Mouse (Mus musculus): ENCODE data around the gene Grid2ip.
A peak's percentile ranks its signal among the peaks of the same experiment; 100 is the strongest.

Grid2ip gene

DNA sequence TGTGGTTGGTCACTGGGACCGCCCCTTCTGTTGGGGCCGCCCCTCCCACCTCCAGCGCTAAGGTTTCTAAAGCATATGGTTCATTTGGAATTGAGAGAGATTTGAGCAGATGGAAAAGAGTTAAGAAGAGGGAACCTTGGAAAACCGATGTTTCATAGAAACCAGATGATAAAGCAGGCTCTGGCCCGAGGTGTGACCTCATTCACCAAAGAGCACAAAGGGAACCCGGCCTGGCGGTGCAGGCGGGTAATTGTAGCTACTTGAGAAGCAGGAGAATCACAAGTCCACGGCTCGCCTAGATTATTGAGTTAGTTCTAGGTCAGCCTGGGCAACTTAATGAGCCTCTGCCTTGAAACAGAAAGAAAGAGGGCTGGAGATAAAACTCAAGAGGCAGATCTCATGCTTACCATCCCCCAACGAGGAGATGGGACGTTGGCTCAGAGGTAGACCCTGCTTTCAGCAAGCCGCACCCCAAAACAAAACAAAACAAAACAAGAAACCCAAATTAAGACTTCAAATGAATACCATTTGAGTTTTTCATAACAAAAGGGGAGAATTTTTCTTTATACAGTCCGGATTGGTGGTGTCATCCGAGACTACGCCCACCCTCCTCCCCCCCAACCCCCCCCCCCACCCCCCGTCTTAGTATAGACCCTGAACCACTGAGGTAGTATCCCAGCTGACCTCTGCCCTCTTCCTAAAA is at the start of gene Grid2ip:
TSS of gene Grid2ip (plus strand) at position 653 of the 703 bp plus-strand sequence.
- no peak for DNase-seq (ENCODE audit: low read depth, low spot score)

DNA sequence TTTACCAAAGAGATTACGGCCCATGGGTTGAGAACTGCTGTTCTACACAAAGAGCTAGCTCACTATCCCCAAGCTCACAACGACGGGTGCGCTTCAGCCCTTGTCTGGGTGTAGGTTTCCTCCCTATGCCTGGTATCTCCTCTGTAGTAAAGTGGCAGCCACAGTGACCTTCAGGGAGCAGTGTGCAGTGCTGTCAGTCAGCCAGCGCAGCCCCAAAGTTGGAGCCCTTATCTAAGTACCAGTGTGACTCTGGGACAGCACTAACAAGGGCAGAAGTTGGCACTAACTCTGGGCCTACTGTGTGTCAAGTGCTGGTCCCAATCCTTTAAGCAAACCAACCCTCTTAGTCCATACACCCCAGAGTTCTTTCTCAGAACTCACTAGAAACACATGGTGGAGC is 48.3 kb upstream of the Grid2ip start:
- DNase-seq (ENCODE audit: low read depth, low spot score) = no peak

DNA sequence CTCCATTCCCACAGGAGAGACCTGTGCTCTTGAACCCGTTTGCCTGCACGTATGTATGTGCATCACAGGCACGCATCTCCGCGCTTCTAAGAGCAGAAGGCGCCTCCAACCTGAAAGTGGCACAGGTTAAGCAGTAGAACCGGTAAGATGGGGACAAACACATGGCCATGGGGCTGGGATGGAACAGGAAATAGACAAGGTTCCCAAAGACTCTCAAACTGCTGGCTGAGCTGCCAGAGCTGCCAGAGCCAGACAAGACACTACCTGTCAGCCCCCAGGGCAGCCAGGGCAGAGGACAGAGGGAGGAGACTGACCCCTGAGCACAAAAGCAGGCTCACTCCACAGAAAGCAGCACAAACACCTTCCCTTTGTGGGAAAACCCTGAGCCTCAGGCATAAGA is 47.2 kb upstream of the Grid2ip start:
- no peak for DNase-seq (ENCODE audit: low read depth, low spot score)

DNA sequence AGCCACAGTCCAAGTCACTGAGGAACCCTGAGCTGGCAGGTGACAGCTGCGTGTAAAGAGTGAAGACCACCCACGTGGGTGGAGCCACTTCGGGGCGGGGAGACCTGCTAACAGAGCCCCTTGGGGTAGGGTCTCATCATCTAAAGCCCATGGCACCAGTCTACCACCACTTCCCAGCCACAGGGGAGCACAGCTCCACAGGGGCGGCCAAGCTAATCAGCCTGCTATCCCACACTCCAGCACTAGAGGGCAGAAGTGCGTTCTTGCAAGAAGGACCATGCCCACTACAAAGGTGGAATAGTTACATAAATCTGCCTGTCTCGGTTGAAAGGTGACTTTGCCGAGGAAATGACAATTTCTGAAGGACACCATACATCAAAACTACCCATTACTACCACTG is 45.3 kb upstream of the Grid2ip start:
- DNase-seq (ENCODE audit: low read depth, low spot score) = peak; percentile 80

DNA sequence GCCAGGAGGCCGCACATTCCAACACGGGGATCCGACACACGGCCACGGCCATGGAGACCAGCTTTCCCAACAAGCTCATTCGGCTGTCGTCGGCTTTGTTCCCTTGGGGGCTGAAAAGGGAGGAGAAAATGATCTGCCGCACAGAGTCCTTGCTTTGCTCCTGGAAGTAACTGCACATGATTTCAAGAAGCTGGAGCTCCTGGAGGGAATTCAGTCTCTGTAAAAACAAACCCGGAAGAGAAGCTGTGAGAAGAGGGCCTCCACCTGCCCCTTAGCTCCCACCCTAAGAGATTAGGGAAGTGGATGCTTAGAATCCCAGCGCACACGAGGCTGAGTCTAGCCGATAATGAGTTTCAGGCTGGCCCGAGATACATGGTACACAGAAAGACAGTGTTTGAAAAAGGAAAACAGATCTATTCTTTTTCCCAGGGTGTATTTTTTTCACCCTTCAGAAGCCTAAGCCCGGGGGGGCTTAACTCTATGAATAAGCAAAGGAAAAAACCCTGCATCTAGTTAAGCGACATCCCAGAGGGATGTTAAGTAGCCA is 42.9 kb upstream of the Grid2ip start:
- no peak for DNase-seq (ENCODE audit: low read depth, low spot score)

DNA sequence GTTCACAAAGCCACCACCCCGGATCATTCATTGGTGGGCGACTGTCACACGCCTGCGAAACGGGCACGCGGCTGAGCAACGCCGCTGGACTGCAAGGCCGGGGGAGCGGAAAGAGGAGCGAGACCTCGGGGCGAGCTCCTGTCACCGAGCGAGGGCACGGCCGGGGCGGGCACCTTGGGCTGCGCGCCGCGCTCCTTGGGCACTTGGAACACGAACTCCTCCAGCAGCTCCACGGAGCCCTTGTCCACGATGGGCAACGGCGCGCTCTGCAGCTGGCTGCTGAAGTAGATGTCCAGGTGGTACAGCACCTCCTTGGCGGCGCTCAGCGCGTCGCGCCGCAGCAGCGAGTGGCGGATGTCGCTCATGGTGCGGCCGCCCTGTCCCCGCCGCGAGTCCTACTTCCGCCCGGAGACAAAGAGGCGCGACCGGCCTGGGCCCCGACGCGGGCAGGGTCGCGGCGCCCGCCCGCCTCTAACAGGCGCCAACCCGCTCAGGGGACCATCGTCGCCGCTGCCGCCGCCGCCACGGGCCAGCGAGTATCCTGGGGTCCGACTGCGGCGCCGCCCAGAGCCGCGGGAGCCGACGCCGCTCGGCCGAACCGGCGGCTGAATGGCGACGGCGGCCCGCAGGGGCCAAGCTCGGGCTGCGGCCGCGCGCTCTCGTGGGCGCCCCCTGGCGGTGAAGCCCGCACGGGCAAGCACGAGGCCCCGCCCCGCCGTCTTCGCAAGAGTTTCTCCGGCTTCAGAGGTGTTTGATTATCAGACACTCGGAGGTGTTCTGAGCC is 42.2 kb upstream of the Grid2ip start, which contains the start of gene E130309D02Rik:
TSS of gene E130309D02Rik (minus strand) at position 631 of the 784 bp plus-strand sequence.
- peak; percentile 54 for DNase-seq (ENCODE audit: low read depth, low spot score)

DNA sequence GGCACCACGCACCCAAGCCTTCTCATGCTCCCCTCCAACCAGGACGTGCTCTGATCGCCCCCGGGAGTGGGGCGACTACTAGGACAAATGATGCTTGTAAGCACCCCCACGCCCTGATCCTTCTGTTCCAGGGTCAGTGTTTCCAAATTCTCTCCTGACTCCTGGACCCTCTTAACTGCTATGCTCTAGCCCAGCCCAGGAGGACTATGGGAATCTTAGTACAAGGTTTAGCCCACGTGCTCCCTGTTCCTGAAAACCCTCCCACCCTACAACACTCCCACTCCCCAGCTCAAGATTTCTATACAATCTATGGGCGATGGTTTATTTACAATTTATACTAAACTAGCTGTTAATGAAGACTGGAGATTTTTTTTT is 41.6 kb upstream of the Grid2ip start:
- DNase-seq (ENCODE audit: low read depth, low spot score) = no peak

DNA sequence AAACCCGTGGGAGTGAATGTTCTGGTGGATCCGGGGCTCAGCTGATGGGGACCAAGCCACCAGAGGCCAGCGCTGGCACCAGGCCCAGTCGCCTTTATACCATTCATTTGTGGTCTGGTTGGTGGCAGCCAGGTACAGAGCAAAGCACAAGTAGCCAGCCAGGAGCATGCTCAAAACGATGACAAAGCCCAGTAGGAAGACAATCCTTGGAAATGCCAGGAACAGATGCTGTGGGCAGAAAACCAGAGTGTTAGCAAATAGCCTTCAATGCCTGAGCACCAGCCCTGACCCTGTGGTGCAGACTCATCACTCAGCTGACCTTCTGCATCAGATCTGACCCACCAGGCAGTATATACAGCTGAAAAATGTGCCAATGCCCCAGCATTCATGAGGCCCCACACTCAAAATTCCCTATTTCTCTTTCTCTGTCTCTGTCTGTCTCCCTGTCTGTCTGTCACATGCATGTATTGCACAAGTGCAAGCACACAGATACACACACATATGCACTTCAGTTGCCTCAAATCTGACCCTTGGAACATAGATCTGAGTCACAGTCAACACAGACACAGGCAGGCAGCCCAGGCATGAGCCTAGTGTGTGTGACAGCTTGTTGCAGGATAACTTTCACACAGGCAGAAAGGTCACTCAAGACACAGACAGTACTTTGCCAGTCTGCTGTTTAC is 40.4 kb upstream of the Grid2ip start:
- DNase-seq (ENCODE audit: low read depth, low spot score) = no peak

DNA sequence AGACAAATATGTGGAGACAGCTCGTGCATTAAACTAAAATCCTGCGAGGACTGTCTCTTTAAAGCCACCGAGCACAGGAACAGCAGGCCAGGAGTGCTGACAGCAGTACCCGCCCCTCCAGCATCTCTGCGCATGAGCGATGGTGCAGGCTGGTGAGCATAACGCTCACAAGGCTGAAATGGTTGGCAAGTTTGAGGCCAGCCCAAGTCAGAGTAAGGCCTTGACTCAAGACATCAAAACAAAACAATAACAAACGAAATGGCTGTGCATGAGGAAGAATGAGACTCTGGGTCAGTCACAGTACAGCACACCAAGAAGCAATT is 39.9 kb upstream of the Grid2ip start:
- no peak for DNase-seq (ENCODE audit: low read depth, low spot score)

DNA sequence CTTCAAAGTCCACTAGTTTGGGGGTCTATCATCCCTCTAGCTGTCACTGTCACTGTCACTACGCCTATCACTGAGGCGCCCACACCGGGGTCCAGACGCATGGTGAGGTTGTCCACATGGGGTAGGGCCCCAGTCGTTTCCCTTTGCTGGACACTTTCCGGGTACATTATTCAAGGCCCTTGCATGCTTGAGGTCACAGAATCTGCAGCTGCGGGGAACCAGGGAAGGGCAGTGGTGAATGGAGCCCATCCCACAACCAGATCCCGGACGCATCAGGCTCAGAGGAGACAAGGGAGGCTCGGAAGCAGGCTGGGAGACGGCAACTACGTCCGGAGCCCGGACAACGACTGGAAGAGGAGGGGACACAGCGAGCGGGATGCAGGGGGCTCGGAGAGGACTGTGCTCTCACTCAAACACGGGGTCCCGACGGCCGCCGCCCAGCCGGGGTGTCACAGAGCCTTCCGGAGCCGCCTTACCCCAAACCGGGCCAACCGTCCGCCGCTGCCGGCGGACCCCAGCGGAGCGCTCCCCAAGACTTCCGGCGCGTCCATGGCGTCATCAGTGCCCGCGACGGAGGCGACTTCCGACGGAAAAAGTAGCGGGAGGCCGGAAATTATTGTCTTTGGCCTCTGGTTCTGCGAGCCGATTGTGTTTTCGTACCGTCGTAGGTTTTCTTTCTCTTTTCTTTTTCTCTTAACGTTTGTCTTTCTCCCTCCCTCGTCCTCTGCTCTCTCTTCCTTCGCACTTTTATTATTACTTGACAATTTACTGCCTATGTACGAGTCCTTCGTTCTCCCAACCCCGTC is 28.2 kb upstream of the Grid2ip start, which contains the start of gene Zdhhc4:
TSS of gene Zdhhc4 (minus strand) at position 567 of the 806 bp plus-strand sequence.
- DNase-seq (ENCODE audit: low read depth, low spot score) = peak; percentile 62

DNA sequence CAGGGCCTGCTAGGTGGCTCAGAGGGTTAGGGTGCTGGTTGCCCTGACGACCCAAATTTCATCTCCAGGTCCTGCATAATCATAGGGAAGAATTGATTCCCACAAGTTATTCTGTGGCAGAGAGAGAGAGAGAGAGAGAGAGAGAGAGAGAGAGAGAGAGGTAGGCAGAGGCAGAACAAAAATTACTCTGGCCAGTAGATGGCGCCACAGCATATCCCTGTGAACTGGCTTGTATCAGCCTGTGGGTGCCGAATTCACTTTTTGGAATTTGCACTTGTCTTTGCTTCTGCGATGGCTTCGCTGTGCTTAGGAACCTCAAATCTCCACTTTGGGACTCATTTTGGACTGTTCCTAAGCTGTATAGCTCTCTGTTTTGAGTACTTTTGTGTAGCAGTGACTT is 23.3 kb upstream of the Grid2ip start:
- DNase-seq (ENCODE audit: low read depth, low spot score) = no peak

DNA sequence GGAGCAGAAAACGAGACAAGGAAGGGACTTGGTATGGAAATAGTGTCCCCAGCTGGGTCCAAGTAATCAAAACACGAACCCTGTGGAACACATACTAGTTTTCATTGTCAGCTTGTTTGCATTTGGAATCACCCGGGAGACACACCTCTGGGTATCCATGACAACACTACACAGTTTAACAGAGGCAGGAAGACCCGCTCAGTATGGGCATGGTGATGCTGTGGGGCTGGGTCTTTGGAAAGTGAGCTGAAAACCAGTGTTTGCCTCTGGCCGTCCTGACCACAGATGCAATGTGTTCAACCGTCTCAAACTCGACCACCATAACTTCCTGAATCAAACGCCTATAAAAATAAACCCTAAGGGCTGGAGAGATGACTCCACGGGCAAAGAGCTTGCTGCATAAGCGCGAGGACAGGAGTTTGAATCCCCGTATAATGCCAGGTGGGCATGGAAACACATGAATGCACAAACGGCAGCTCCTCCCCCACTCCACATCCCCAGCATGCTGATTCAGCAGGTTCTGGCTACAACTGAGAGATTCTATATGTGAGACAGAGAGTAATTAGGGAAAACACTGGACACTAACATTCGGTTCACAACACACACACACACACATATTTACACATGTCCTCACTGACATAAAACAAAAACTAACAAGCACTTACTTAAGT is 22.6 kb upstream of the Grid2ip start:
- no peak for DNase-seq (ENCODE audit: low read depth, low spot score)

DNA sequence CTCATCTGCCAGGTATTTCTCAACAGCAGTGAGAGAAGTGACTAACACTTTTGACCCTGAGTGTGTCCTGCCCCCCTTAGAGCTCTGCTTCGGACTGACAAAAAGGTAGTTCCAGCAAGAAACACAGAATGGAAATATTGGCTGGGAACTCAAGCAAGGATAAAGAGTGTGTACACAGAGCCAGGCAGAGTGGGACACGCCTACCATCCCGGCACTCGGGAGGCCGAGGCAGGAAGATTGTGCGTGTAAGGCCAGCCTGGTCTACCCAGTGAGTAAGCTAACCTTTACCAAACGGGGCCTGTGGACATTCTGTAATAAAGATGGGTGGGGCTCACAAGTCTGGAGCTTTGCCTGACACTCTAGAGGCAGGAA is 22.1 kb upstream of the Grid2ip start:
- no peak for DNase-seq (ENCODE audit: low read depth, low spot score)

DNA sequence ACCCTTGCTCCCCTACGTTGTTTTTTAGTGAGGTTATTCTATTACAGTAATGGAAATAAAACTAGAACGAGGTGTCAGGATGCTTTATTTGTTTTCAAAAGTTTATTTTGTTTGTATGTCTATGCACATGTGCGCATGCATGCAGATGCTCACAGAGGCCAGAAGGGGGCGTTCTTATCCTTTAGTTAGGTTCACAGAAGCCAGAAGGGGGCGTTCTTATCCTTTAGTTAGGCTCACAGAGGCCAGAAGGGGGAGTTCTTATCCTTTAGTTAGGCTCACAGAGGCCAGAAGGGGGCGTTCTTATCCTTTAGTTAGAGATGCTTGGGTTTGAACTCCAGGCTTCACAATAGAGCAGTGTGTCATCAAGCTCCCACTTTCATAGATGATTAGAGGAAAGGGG is 20.6 kb upstream of the Grid2ip start:
- no peak for DNase-seq (ENCODE audit: low read depth, low spot score)

DNA sequence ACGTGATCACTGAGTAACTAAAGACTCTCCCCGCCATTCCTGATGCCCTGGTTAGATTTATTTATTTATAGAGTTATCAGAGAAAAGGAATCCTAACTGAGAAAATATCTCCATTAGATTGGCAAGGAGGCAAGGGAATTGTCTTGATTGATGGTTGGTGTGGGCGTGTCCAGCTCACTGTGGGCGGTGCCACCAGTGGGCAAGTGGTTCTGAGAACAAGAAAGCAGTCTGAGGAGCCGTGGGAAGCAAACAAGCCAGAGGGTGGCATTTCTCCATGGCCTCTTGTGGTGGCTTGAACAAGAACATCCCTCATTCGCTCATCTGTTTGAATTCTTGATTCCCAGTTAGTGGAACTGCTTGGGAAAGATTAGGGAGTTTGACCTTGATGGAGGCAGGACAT is 17.5 kb upstream of the Grid2ip start:
- DNase-seq (ENCODE audit: low read depth, low spot score) = no peak

DNA sequence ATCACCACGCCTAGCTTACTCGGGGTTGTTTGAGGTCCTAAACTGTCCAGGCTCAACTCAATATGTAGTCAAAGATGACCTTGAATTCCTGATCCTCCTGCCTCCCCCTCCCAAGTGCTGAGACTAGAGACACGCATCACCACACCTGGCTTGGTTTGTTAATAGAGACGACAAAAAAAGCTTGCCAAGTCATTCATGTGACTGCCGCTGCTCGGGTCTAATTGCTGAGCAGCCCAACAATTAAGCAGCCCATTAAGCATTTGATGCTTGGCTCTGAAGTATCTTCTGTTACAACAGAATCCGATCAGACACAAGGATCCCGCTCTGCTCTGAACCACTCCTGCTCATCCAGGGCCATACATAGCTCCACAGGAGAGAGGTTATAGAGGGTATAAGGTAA is 10.8 kb upstream of the Grid2ip start:
- no peak for DNase-seq (ENCODE audit: low read depth, low spot score)

DNA sequence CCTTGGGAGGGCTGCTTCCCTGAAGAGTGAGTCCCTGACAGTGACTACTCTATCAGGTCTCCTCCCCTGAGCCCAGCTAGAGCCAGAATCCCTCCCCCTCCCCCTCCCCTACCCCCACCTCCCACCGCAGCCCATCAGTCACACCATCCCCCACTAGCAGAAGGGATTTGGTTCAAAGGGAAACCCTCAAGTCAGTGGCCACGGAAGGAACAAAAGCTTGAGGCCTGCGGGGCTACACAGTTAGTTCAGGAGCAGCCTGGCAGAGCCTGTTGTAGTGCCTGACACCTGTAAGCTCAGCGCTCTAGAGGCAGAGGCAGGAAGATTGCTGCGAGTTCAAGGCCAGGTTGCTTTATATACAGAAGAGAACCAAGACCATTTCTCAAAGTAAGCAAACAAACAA is 1.1 kb upstream of the Grid2ip start:
- DNase-seq (ENCODE audit: low read depth, low spot score) = no peak

DNA sequence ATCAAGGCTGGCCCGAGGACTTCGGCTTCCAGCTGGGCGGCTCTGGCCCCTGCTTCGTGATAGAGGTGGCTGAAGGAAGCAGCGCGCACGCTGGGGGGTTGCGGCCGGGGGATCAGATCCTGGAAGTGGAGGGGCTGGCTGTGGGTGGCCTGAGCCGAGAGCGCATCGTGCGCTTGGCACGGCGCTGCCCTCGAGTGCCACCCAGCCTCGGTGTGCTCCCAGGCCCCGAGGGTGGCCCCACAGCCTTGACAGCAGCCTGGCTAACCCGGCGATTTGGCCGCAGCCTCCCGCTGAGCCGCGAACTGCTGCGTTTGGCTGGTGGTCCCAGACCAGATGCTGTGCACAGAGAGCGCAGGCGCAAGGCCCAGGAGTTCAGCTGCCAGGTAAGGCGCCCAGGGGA is 426 bp downstream of the Grid2ip start:
- no peak for DNase-seq (ENCODE audit: low read depth, low spot score)

DNA sequence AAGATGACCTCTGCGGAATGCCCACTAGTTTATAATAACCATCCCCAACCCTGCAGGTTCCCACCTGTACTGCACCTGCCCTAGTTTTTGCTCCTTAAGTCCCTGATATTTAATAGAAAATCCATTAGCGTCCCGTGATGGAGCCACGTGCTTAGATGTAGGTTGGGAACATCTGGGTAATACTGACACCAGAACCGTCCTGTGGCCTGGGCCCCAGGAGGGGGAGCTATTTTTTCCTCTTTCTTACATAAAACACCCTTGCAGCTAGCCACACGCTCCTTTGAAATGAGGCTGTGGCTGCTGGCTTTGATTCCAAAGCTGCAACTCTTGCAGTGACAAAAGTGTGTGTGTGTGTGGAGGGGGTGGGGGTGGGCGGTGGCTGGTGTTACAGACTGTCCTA is 2.1 kb downstream of the Grid2ip start:
- no peak for DNase-seq (ENCODE audit: low read depth, low spot score)

DNA sequence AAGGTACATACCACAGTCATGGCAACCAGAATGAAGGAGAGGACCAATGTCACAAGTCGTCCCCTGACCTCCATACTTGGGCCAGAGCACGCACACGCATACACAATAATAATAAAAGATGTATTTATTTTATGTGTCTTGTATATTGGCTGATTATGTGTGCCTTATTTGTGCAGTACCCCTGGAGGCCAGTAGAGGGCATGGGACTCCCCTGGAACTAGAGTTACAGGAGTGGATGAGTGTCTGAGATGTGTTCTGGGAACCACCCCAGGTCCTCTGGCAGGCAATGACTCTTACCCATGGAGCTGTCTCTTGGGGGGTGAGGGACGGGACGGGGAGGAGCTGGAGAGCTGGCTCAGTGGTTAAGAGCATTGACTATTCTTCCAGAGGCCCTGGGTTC is 2.9 kb downstream of the Grid2ip start:
- no peak for DNase-seq (ENCODE audit: low read depth, low spot score)

DNA sequence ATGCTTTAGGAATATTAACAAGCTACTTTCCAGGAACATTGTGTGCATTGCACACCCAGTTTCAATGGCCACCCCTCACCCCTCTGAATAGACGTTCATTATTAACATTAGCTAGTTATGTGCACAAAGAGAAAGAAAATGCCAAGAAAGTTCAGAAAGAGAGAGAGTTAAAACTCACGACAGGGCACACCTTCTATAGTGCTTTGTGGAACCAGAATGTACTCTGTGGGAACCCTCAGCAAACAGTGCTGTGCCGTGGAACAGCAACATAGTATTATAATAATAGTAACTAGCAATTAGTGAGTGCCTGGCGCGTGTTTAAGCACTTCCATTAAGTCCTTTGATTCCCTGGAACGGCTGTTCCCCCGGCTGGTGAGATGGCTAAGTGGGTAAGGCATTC is 4.3 kb downstream of the Grid2ip start:
- DNase-seq (ENCODE audit: low read depth, low spot score) = no peak

Measured in WW6 (cell line).